ENCODE assay signal across 8 mouse cellular contexts in the genomic region with DNA sequence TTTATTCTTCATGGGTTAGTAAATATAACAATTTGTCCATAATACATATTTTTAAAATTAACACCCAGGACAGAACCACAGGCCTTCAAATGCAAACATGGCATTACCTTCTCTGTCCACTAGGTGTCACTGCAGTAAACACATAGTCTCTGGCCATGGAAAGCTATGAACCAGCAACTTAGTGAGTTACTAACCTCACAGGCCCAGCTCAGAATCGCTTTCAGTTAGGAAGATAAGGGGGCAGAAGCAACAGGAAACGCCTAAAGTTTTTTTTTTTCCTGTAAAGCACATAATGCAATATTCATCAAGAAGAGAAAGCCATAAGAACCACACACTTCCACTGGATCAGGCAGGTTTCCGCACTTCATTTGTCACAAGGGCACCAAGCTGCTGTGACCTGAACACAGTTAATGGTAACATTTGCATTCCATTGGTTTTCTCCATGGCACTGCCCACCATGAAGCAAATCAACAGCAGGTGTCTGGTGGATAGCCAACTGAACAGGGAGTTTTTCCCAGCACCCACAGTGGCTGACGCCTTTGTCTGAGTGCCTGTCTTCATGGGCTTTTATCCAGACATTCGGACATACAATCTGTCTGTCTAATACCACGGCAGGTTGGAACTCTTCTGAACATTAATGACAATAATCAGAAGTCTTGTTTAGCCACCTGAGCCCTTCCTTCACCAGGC. TPM values are rescaled to one million over a fixed set of nuclear protein-coding genes. Genes with fewer than 3 reads are reported as not detected.
DNase-seq lines count a peak whose midpoint lies in the region.

No protein-coding gene starts in this region.

- DNase-seq in A20 (ENCODE audit: low read depth, low spot score): peak; percentile 64
- peak; percentile 50 to 56 for DNase-seq in CD8-positive naive resting alpha-beta T cell, adult 2 months (ENCODE audit: low read depth in 2 of 2, low spot score in 2 of 2)
- DNase-seq in cerebellum, adult 8-10 months: peak; percentile 55
- peak; percentile 44 for DNase-seq in gastrocnemius, adult 18-20 months (ENCODE audit: low spot score)
- peak; percentile 61 to 65 for DNase-seq in kidney, adult 8-10 months
- peak; percentile 8 to 53 for DNase-seq in lung, adult 18-20 months
- DNase-seq in retina, adult 2 months (ENCODE audit: low read depth, low spot score): peak; percentile 33
- no peak for DNase-seq in yolk sac, embryonic 10.5 days (ENCODE audit: low spot score)

RNA-seq across cellular contexts. Expression of a gene that starts 17.6 kb away (rescaled TPM):
- total RNA-seq in gastrocnemius, adult 18-20 months (2021): not detected

RNA-seq across cellular contexts. Expression of a gene that starts 34.4 kb away (rescaled TPM):
- total RNA-seq in gastrocnemius, adult 18-20 months (2021): 10 to 100 TPM; 58.6 to 65.0 TPM
